Mouse (Mus musculus) embryonic facial prominence, embryonic 15.5 days (tissue): ENCODE measurements at regions not wholly inside any gene's neighbourhood (a gene's known extent, or its start where the extent isn't known, plus 50 kb on each side); places are given as distances from the start of the nearest gene placed in this dataset.

ENCODE experiments used
- ATAC-seq: fragments of 200-750 bp; cut with Nextera tagmentation; 2 replicates; pipeline ENCODE4 v1.8.0; 2017; ENCODE audit warnings: low read depth, moderate TSS enrichment; ENCODE audit not compliant: insufficient number of reproducible peaks, low FRiP score, low TSS enrichment
- H3K27ac ChIP-seq: fragments of 300-500 bp; sonication (generic); replicated peaks from 2 replicates; pipeline ENCODE4 v1.5.1; 2015; ENCODE audit warnings: mild to moderate bottlenecking, inconsistent platforms
- H3K27me3 ChIP-seq: fragments of 300-500 bp; sonication (generic); 2 replicates; pipeline ENCODE4 v1.6.1; 2015; ENCODE audit warnings: inconsistent platforms
- H3K36me3 ChIP-seq: fragments of 300-500 bp; sonication (generic); 2 replicates; pipeline ENCODE4 v1.6.1; 2015; ENCODE audit warnings: mild to moderate bottlenecking, inconsistent platforms
- H3K4me1 ChIP-seq: fragments of 300-500 bp; sonication (generic); 2 replicates; pipeline ENCODE4 v1.6.1; 2015; ENCODE audit warnings: inconsistent platforms
- H3K4me2 ChIP-seq: fragments of 300-500 bp; sonication (generic); replicated peaks from 2 replicates; pipeline ENCODE4 v1.6.1; 2015; ENCODE audit warnings: mild to moderate bottlenecking, inconsistent platforms
- H3K4me3 ChIP-seq: fragments of 300-500 bp; sonication (generic); replicated peaks from 2 replicates; pipeline ENCODE4 v1.5.1; 2015; ENCODE audit warnings: mild to moderate bottlenecking, inconsistent platforms
- H3K9ac ChIP-seq: fragments of 300-500 bp; sonication (generic); 2 replicates; pipeline ENCODE4 v1.6.1; 2015; ENCODE audit warnings: inconsistent platforms
- H3K9me3 ChIP-seq: fragments of 300-500 bp; sonication (generic); replicated peaks from 2 replicates; pipeline ENCODE4 v1.6.1; 2016; ENCODE audit warnings: inconsistent platforms
- WGBS: fragments of 180-500 bp; shearing (Covaris S2); methylation state at CpG from one replicate; pipeline ENCODE4 v1.1.7; 2015; 5-methylcytosine and 5-hydroxymethylcytosine counted together

GRCm38 (mm10) chr12:27538210-27538609 is 195.8 kb upstream of the Sox11 start:
- no peaks in the 10 kb centered on the region for H3K9me3 ChIP-seq
- WGBS = 27% methylated on average over 4 of the region's 4 CpGs
- no peak for ATAC-seq
- H3K27me3 ChIP-seq = no peaks in the 10 kb centered on the region
- H3K4me2 ChIP-seq = no peak overlapping the region
- H3K36me3 ChIP-seq = no peaks in the 10 kb centered on the region
- H3K9ac ChIP-seq = no peak overlapping the region
- no peak overlapping the region for H3K4me3 ChIP-seq
- peaks cover 10% of the 10 kb centered on the region; the same call in 1 of the 2 replicates for H3K4me1 ChIP-seq
- no peak overlapping the region for H3K27ac ChIP-seq

- peak; percentile 57; the same call in 1 of the 2 replicates for ATAC-seq
- Histone ChIP-seq H3K4me2 (0 out of 2 replicates have a peak overlapping the region, but pooled peaks have one; percentile 42), H3K27ac (no peak overlapping the region), H3K4me3 (no peak overlapping the region), H3K9ac (no peak overlapping the region), H3K36me3 (no peaks in the 10 kb centered on the region), H3K9me3 (no peaks in the 10 kb centered on the region), H3K4me1 (peaks cover 10% of the 10 kb centered on the region; the same call in 1 of the 2 replicates), H3K27me3 (no peaks in the 10 kb centered on the region)
- WGBS = 59% methylated on average over 3 of the region's 3 CpGs
Observed at GRCm38 (mm10) chr12:27537507-27537906, 195.1 kb upstream of the Sox11 start.

GRCm38 (mm10) chr12:27537017-27537416 is 194.6 kb upstream of the Sox11 start:
- Histone ChIP-seq H3K9ac (no peak overlapping the region), H3K4me3 (peak overlapping the region; percentile 20), H3K9me3 (no peaks in the 10 kb centered on the region), H3K36me3 (no peaks in the 10 kb centered on the region), H3K4me2 (peak overlapping the region; percentile 42), H3K27ac (peak overlapping the region; percentile 25; the same call in 1 of the 2 replicates), H3K4me1 (peaks cover 10% of the 10 kb centered on the region; the same call in 1 of the 2 replicates), H3K27me3 (no peaks in the 10 kb centered on the region)
- no peak for ATAC-seq
- 11% methylated on average over 9 of the region's 9 CpGs for WGBS

- 44% methylated on average over 2 of the region's 2 CpGs for WGBS
- H3K4me3 ChIP-seq = no peak overlapping the region
- no peak for ATAC-seq
Observed at GRCm38 (mm10) chr12:27525604-27526003, 183.2 kb upstream of the Sox11 start.

GRCm38 (mm10) chr12:27513253-27513652 is 170.9 kb upstream of the Sox11 start:
- no peak for ATAC-seq
- Histone ChIP-seq H3K36me3 (no peaks in the 10 kb centered on the region), H3K9ac (no peak overlapping the region), H3K27ac (no peak overlapping the region), H3K4me3 (no peak overlapping the region), H3K4me2 (no peak overlapping the region), H3K27me3 (no peaks in the 10 kb centered on the region), H3K9me3 (no peaks in the 10 kb centered on the region), H3K4me1 (no peaks in the 10 kb centered on the region)
- WGBS = 84% methylated on average over 3 of the region's 3 CpGs

More at GRCm38 (mm10) chr12:27525604-27526003, 183.2 kb upstream of the Sox11 start:
- H3K9ac ChIP-seq = no peak overlapping the region
- no peak overlapping the region for H3K27ac ChIP-seq
- H3K27me3 ChIP-seq = no peaks in the 10 kb centered on the region
- H3K4me2 ChIP-seq = no peak overlapping the region
- H3K4me1 ChIP-seq = no peaks in the 10 kb centered on the region
- H3K36me3 ChIP-seq = no peaks in the 10 kb centered on the region
- H3K9me3 ChIP-seq = no peaks in the 10 kb centered on the region

- Histone ChIP-seq H3K27ac (no peak overlapping the region), H3K27me3 (no peaks in the 10 kb centered on the region), H3K4me1 (peaks cover 5% of the 10 kb centered on the region), H3K9ac (no peak overlapping the region), H3K36me3 (no peaks in the 10 kb centered on the region), H3K9me3 (no peaks in the 10 kb centered on the region), H3K4me2 (no peak overlapping the region), H3K4me3 (no peak overlapping the region)
- ATAC-seq = no peak
Observed at GRCm38 (mm10) chr12:27508226-27508560, 165.8 kb upstream of the Sox11 start.

- Histone ChIP-seq H3K27ac (no peak overlapping the region), H3K4me2 (no peak overlapping the region), H3K36me3 (no peaks in the 10 kb centered on the region), H3K4me1 (peaks cover 10% of the 10 kb centered on the region), H3K9ac (no peak overlapping the region), H3K27me3 (no peaks in the 10 kb centered on the region), H3K4me3 (no peak overlapping the region), H3K9me3 (no peaks in the 10 kb centered on the region)
- no peak for ATAC-seq
- WGBS = 62% methylated on average over 5 of the region's 5 CpGs
Observed at GRCm38 (mm10) chr12:27507523-27508225, 165.3 kb upstream of the Sox11 start.

- H3K4me2 ChIP-seq = no peak overlapping the region
- H3K27me3 ChIP-seq = no peaks in the 10 kb centered on the region
- 0 out of 2 replicates have a peak overlapping the region, but pooled peaks have one; percentile 39 for H3K27ac ChIP-seq
- no peaks in the 10 kb centered on the region for H3K9me3 ChIP-seq
- H3K9ac ChIP-seq = no peak overlapping the region
- 14% methylated on average over 6 of the region's 6 CpGs for WGBS
- no peak overlapping the region for H3K4me3 ChIP-seq
- H3K4me1 ChIP-seq = peaks cover 12% of the 10 kb centered on the region
- H3K36me3 ChIP-seq = no peaks in the 10 kb centered on the region
- peak; percentile 63 for ATAC-seq
Observed at GRCm38 (mm10) chr12:27502716-27503486, 160.5 kb upstream of the Sox11 start.

GRCm38 (mm10) chr12:27500516-27500915 is 158.1 kb upstream of the Sox11 start:
- H3K4me3 ChIP-seq = no peak overlapping the region
- no peaks in the 10 kb centered on the region for H3K27me3 ChIP-seq
- H3K9me3 ChIP-seq = no peaks in the 10 kb centered on the region
- H3K9ac ChIP-seq = no peak overlapping the region
- no peak overlapping the region for H3K4me2 ChIP-seq
- H3K27ac ChIP-seq = no peak overlapping the region
- H3K4me1 ChIP-seq = peaks cover 12% of the 10 kb centered on the region
- WGBS = 21% methylated on average over 5 of the region's 5 CpGs
- ATAC-seq = 0 out of 2 replicates have a peak, but pooled peaks have one; percentile 24
- no peaks in the 10 kb centered on the region for H3K36me3 ChIP-seq

GRCm38 (mm10) chr12:27499276-27499675 is 156.9 kb upstream of the Sox11 start:
- H3K9me3 ChIP-seq = no peaks in the 10 kb centered on the region
- H3K4me2 ChIP-seq = no peak overlapping the region
- no peaks in the 10 kb centered on the region for H3K36me3 ChIP-seq
- WGBS = 38% methylated on average over 2 of the region's 2 CpGs
- H3K27me3 ChIP-seq = no peaks in the 10 kb centered on the region
- H3K27ac ChIP-seq = no peak overlapping the region
- H3K4me1 ChIP-seq = peaks cover 12% of the 10 kb centered on the region
- no peak overlapping the region for H3K9ac ChIP-seq
- no peak overlapping the region for H3K4me3 ChIP-seq
- ATAC-seq = no peak

- Histone ChIP-seq H3K4me3 (no peak overlapping the region), H3K9me3 (no peaks in the 10 kb centered on the region), H3K27ac (no peak overlapping the region), H3K27me3 (no peaks in the 10 kb centered on the region), H3K9ac (no peak overlapping the region), H3K4me1 (no peaks in the 10 kb centered on the region), H3K36me3 (no peaks in the 10 kb centered on the region), H3K4me2 (no peak overlapping the region)
- WGBS = 68% methylated on average over 6 of the region's 6 CpGs
- no peak for ATAC-seq
Observed at GRCm38 (mm10) chr12:27496826-27497557, 154.6 kb upstream of the Sox11 start.
